Mouse (Mus musculus) left cerebral cortex, adult 2 months (tissue): ENCODE data around the gene Grid2. TPM values are rescaled to one million over a fixed set of nuclear protein-coding genes. Genes with fewer than 3 reads are reported as not detected.
"Not testable (repeated sequence)": the region's sequence is repeated elsewhere in the genome, so short reads cannot be mapped to it uniquely, and the experiment has no call there.

Source experiments
- DNase-seq, 2 experiments: peaks; one replicate each; pipeline ENCODE4 v3.0.0; 2021 to 2022; ENCODE audit warnings: low spot score in 2 of 2, mixed read lengths in 1 of 2; ENCODE audit errors: extremely low spot score in 1 of 2
- H3K27ac ChIP-seq: fragments of 200-600 bp; 2 replicates; pipeline ENCODE4 v1.8.1; 2022
- H3K4me3 ChIP-seq: fragments of 200-600 bp; 2 replicates; pipeline ENCODE4 v1.8.1; 2022
- CTCF ChIP-seq: fragments of 200-600 bp; IDR thresholded peaks from 2 replicates; pipeline ENCODE4 v1.8.1; 2022; ENCODE audit warnings: antibody characterized with exemption, mild to moderate bottlenecking, moderate library complexity
- intact Hi-C: fragments of 180-260 bp; cut with DNase I; formaldehyde crosslinking; loops from one replicate; pipeline ENCODE4 v1.15.1; 2025
- total RNA-seq, 2 experiments: library from RNA; stranded (reverse); gene quantifications; 2 replicates each; pipeline ENCODE4 v1.2.3; 2021

The Grid2 gene
- total RNA-seq, 2 experiments from 2014 or later = 18.6 to 18.8 TPM

GRCm38 (mm10) chr6:63417534-63417933 lies 161.9 kb downstream of the Grid2 start:
- Histone ChIP-seq H3K4me3 (no peak overlapping the region), H3K27ac (no peak overlapping the region)
- DNase-seq = no peak
- intact Hi-C loops = no loop called here
- no peak for TF ChIP-seq CTCF

- intact Hi-C loops = no loop called here
- no peak overlapping the region for H3K27ac ChIP-seq
- no peak for TF ChIP-seq CTCF
- H3K4me3 ChIP-seq = no peak overlapping the region
- DNase-seq = no peak
Observed at GRCm38 (mm10) chr6:63432751-63433150, 177.1 kb downstream of the Grid2 start.

GRCm38 (mm10) chr6:63448175-63448574 lies 192.5 kb downstream of the Grid2 start:
- intact Hi-C loops = no loop called here
- Histone ChIP-seq H3K4me3 (no peak overlapping the region), H3K27ac (no peak overlapping the region)
- DNase-seq = no peak
- TF ChIP-seq CTCF = no peak

GRCm38 (mm10) chr6:63482141-63482540 lies 226.5 kb downstream of the Grid2 start:
- Histone ChIP-seq H3K27ac (no peak overlapping the region), H3K4me3 (no peak overlapping the region)
- TF ChIP-seq CTCF = no peak
- no peak for DNase-seq
- intact Hi-C loops = no loop called here

GRCm38 (mm10) chr6:63515016-63515415 lies 259.3 kb downstream of the Grid2 start:
- TF ChIP-seq CTCF = no peak
- intact Hi-C loops = no loop called here

GRCm38 (mm10) chr6:63515957-63516356 lies 260.3 kb downstream of the Grid2 start:
- H3K27ac ChIP-seq = no peak overlapping the region
- intact Hi-C loops = no loop called here
- no peak for TF ChIP-seq CTCF
- no peak for DNase-seq
- H3K4me3 ChIP-seq = no peak overlapping the region

More at GRCm38 (mm10) chr6:63515016-63515415, 259.3 kb downstream of the Grid2 start:
- no peak for DNase-seq
- no peak overlapping the region for H3K27ac ChIP-seq
- H3K4me3 ChIP-seq = no peak overlapping the region

- intact Hi-C loops = no loop called here
- no peak for DNase-seq
- no peak overlapping the region for H3K4me3 ChIP-seq
- no peak overlapping the region for H3K27ac ChIP-seq
- no peak for TF ChIP-seq CTCF
Observed at GRCm38 (mm10) chr6:63531751-63532150, 276.1 kb downstream of the Grid2 start.

GRCm38 (mm10) chr6:63532901-63533300 lies 277.2 kb downstream of the Grid2 start:
- Histone ChIP-seq H3K4me3 (no peak overlapping the region), H3K27ac (no peak overlapping the region)
- DNase-seq = no peak
- intact Hi-C loops = no loop called here
- no peak for TF ChIP-seq CTCF

- no peak for DNase-seq
- TF ChIP-seq CTCF = no peak
- intact Hi-C loops = no loop called here
- Histone ChIP-seq H3K4me3 (no peak overlapping the region), H3K27ac (no peak overlapping the region)
Observed at GRCm38 (mm10) chr6:63547741-63548140, 292.1 kb downstream of the Grid2 start.

- DNase-seq, intact Hi-C loops: not testable (repeated sequence)
Observed at GRCm38 (mm10) chr6:63568741-63569140, 313.1 kb downstream of the Grid2 start.

GRCm38 (mm10) chr6:63590681-63591080 lies 335.0 kb downstream of the Grid2 start:
- TF ChIP-seq CTCF = no peak
- no peak overlapping the region for H3K27ac ChIP-seq
- no peak for DNase-seq
- no peak overlapping the region for H3K4me3 ChIP-seq
- intact Hi-C loops = no loop called here

More at GRCm38 (mm10) chr6:63568741-63569140, 313.1 kb downstream of the Grid2 start:
- not testable (repeated sequence) for H3K4me3 ChIP-seq, H3K27ac ChIP-seq

- H3K4me3 ChIP-seq = no peak overlapping the region
- DNase-seq = no peak
- intact Hi-C loops = no loop called here
- TF ChIP-seq CTCF = no peak
- no peak overlapping the region for H3K27ac ChIP-seq
Observed at GRCm38 (mm10) chr6:63609570-63609969, 353.9 kb downstream of the Grid2 start.

- no peak for DNase-seq
- TF ChIP-seq CTCF = no peak
- Histone ChIP-seq H3K4me3 (no peak overlapping the region), H3K27ac (no peak overlapping the region)
- intact Hi-C loops = no loop called here
Observed at GRCm38 (mm10) chr6:63635970-63636369, 380.3 kb downstream of the Grid2 start.
